Mouse (Mus musculus) spleen, adult 2 months (tissue): Measurements from ENCODE around the gene Olfr1330.

Source experiments
- CTCF ChIP-seq: fragments of 200-500 bp; IDR thresholded peaks from 2 replicates; pipeline ENCODE4 v1.5.1; 2011; ENCODE audit warnings: mild to moderate bottlenecking, inconsistent platforms; ENCODE audit not compliant: insufficient read depth, insufficient read length, insufficient replicate concordance; ENCODE audit errors: extremely low read depth
- POLR2A ChIP-seq: fragments of 200-500 bp; IDR thresholded peaks from 2 replicates; pipeline ENCODE4 v1.6.1; 2011; ENCODE audit warnings: low read depth, low read length, inconsistent platforms

DNA sequence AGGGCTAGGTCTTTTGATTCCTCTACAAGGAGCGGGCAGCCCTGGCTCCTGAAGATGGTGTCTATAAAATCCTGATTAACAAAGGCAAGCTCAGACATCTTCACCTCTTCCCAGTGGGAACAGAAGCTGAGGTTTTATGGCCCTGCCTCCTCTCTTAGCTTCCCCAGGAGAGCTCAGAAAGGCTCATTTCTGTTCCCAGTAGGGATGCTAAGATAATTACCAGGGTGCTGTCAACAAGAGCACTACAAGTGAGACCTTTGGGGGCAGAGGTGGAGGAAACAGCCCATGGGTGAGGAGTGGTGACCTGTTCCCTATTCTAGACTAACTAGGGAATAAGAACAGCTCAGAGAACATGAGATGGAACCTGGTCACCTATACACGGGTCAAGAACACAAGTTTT lies 50.1 kb downstream of the Olfr1330 start, which contains the start of gene Olfr1328:
- TF ChIP-seq POLR2A (no peak), CTCF (no peak)
